Mouse (Mus musculus): ENCODE measurements around the gene P3h3. TPM values are rescaled to one million over a fixed set of nuclear protein-coding genes. Genes with fewer than 3 reads are reported as not detected.
A peak's percentile ranks its signal among the peaks of the same experiment; 100 is the strongest.

The P3h3 gene
- polyA plus RNA-seq, 1 experiment, result 1.1 TPM

GRCm38 (mm10) chr6:124866560-124866959, 9.0 kb upstream of the P3h3 start:
- no peak overlapping the region for H3K4me2 ChIP-seq (ENCODE audit: low read depth)
- H3K4me3 ChIP-seq, result no peak overlapping the region
- H3K36me3 ChIP-seq (ENCODE audit: control insufficient read depth, insufficient read depth), result no peaks in the 10 kb centered on the region
- no peaks in the 10 kb centered on the region for H3K79me2 ChIP-seq (ENCODE audit: control insufficient read depth, insufficient read depth)
- no peak overlapping the region for H3ac ChIP-seq (ENCODE audit: control insufficient read depth, insufficient read length)
- no peak for TF ChIP-seq SRF (IDR thresholded peaks at IDR 0.05; ENCODE audit: control insufficient read depth, insufficient read length, low read depth)
- TF ChIP-seq MYOG (IDR thresholded peaks at IDR 0.05; ENCODE audit: control insufficient read depth in 1 of 3, insufficient read depth in 1 of 3, insufficient read length in 2 of 3, low read depth in 2 of 3), result no peak
- TF ChIP-seq REST (IDR thresholded peaks at IDR 0.05; ENCODE audit: insufficient read depth, insufficient read length), result no peak
- TF ChIP-seq E2F4 (IDR thresholded peaks at IDR 0.05; ENCODE audit: insufficient read depth), result no peak
- TF ChIP-seq USF1 (IDR thresholded peaks at IDR 0.05; ENCODE audit: low read depth), result no peak
- TF ChIP-seq POLR2A (IDR thresholded peaks at IDR 0.05; ENCODE audit: insufficient read length, low read depth), result no peak
- no peak for TF ChIP-seq POLR2AphosphoS2 (IDR thresholded peaks at IDR 0.05; ENCODE audit: insufficient read length, low read depth)
- TF ChIP-seq MAX (IDR thresholded peaks at IDR 0.05; ENCODE audit: low read depth), result no peak
- TF ChIP-seq TCF3 (IDR thresholded peaks at IDR 0.05; ENCODE audit: insufficient read length, low read depth), result no peak
- no peak for TF ChIP-seq MYOD1 (IDR thresholded peaks at IDR 0.05; ENCODE audit: control insufficient read depth in 1 of 3, insufficient read length in 2 of 3, low read depth in 2 of 3)
- TF ChIP-seq TCF12 (IDR thresholded peaks at IDR 0.05; ENCODE audit: insufficient read depth, poor library complexity, severe bottlenecking), result no peak
- TF ChIP-seq CEBPB (IDR thresholded peaks at IDR 0.05; ENCODE audit: insufficient read depth, poor library complexity, severe bottlenecking), result no peak
- peaks cover 76% of the 10 kb centered on the region for H3K27me3 ChIP-seq (ENCODE audit: control insufficient read depth, insufficient read depth, insufficient read length)

GRCm38 (mm10) chr6:124865766-124866362, 8.3 kb upstream of the P3h3 start:
- TF ChIP-seq POLR2AphosphoS2 (IDR thresholded peaks at IDR 0.05; ENCODE audit: insufficient read length, low read depth) (no peak), REST (IDR thresholded peaks at IDR 0.05; ENCODE audit: insufficient read depth, insufficient read length) (no peak), E2F4 (IDR thresholded peaks at IDR 0.05; ENCODE audit: insufficient read depth) (no peak), MYOD1 (IDR thresholded peaks at IDR 0.05; ENCODE audit: control insufficient read depth in 1 of 3, insufficient read length in 2 of 3, low read depth in 2 of 3) (no peak)
- no peak overlapping the region for H3ac ChIP-seq (ENCODE audit: control insufficient read depth, insufficient read length)
- H3K4me3 ChIP-seq, result no peak overlapping the region
- H3K36me3 ChIP-seq (ENCODE audit: control insufficient read depth, insufficient read depth), result no peaks in the 10 kb centered on the region
- no peak overlapping the region for H3K4me2 ChIP-seq (ENCODE audit: low read depth)
- no peaks in the 10 kb centered on the region for H3K79me2 ChIP-seq (ENCODE audit: control insufficient read depth, insufficient read depth)
- peaks cover 81% of the 10 kb centered on the region for H3K27me3 ChIP-seq (ENCODE audit: control insufficient read depth, insufficient read depth, insufficient read length)

GRCm38 (mm10) chr6:124863658-124864298, 6.2 kb upstream of the P3h3 start, which contains the start of gene Gpr162:
Gpr162 (minus strand) TSS chr6:124863983.
- Histone ChIP-seq H3K4me3 (no peak within 1 kb of the TSS), H3K36me3 (ENCODE audit: control insufficient read depth, insufficient read depth) (no peaks in the 10 kb centered on the region), H3K79me2 (ENCODE audit: control insufficient read depth, insufficient read depth) (no peaks in the 10 kb centered on the region), H3ac (ENCODE audit: control insufficient read depth, insufficient read length) (no peak within 1 kb of the TSS), H3K4me2 (ENCODE audit: low read depth) (peak within 1 kb of the TSS; percentile 48), H3K27me3 (ENCODE audit: control insufficient read depth, insufficient read depth, insufficient read length) (peaks cover 76% of the 10 kb centered on the region)
- TF ChIP-seq CEBPB (IDR thresholded peaks at IDR 0.05; ENCODE audit: insufficient read depth, poor library complexity, severe bottlenecking), result no peak
- TF ChIP-seq SRF (IDR thresholded peaks at IDR 0.05; ENCODE audit: control insufficient read depth, insufficient read length, low read depth), result no peak
- no peak for TF ChIP-seq MYOD1 (IDR thresholded peaks at IDR 0.05; ENCODE audit: control insufficient read depth in 1 of 3, insufficient read length in 2 of 3, low read depth in 2 of 3)
- no peak for TF ChIP-seq TCF12 (IDR thresholded peaks at IDR 0.05; ENCODE audit: insufficient read depth, poor library complexity, severe bottlenecking)
- no peak for TF ChIP-seq MYOG (IDR thresholded peaks at IDR 0.05; ENCODE audit: control insufficient read depth in 1 of 3, insufficient read depth in 1 of 3, insufficient read length in 2 of 3, low read depth in 2 of 3)
- TF ChIP-seq POLR2AphosphoS2 (IDR thresholded peaks at IDR 0.05; ENCODE audit: insufficient read length, low read depth), result no peak
- TF ChIP-seq E2F4 (IDR thresholded peaks at IDR 0.05; ENCODE audit: insufficient read depth), result no peak
- TF ChIP-seq REST (IDR thresholded peaks at IDR 0.05; ENCODE audit: insufficient read depth, insufficient read length), result no peak
- TF ChIP-seq USF1 (IDR thresholded peaks at IDR 0.05; ENCODE audit: low read depth), result no peak

GRCm38 (mm10) chr6:124863125-124863657, 5.6 kb upstream of the P3h3 start:
- H3K36me3 ChIP-seq (ENCODE audit: control insufficient read depth, insufficient read depth), result no peaks in the 10 kb centered on the region
- TF ChIP-seq CEBPB (IDR thresholded peaks at IDR 0.05; ENCODE audit: insufficient read depth, poor library complexity, severe bottlenecking), result no peak
- no peak for TF ChIP-seq SRF (IDR thresholded peaks at IDR 0.05; ENCODE audit: control insufficient read depth, insufficient read length, low read depth)
- no peak for TF ChIP-seq POLR2AphosphoS2 (IDR thresholded peaks at IDR 0.05; ENCODE audit: insufficient read length, low read depth)
- TF ChIP-seq E2F4 (IDR thresholded peaks at IDR 0.05; ENCODE audit: insufficient read depth), result no peak
- no peak for TF ChIP-seq MYOG (IDR thresholded peaks at IDR 0.05; ENCODE audit: control insufficient read depth in 1 of 3, insufficient read depth in 1 of 3, insufficient read length in 2 of 3, low read depth in 2 of 3)
- TF ChIP-seq MYOD1 (IDR thresholded peaks at IDR 0.05; ENCODE audit: control insufficient read depth in 1 of 3, insufficient read length in 2 of 3, low read depth in 2 of 3), result no peak
- TF ChIP-seq TCF12 (IDR thresholded peaks at IDR 0.05; ENCODE audit: insufficient read depth, poor library complexity, severe bottlenecking), result no peak
- no peak for TF ChIP-seq POLR2A (IDR thresholded peaks at IDR 0.05; ENCODE audit: insufficient read length, low read depth)
- no peak for TF ChIP-seq USF1 (IDR thresholded peaks at IDR 0.05; ENCODE audit: low read depth)
- no peak for TF ChIP-seq MAX (IDR thresholded peaks at IDR 0.05; ENCODE audit: low read depth)
- no peak for TF ChIP-seq REST (IDR thresholded peaks at IDR 0.05; ENCODE audit: insufficient read depth, insufficient read length)
- TF ChIP-seq TCF3 (IDR thresholded peaks at IDR 0.05; ENCODE audit: insufficient read length, low read depth), result no peak
- H3K4me3 ChIP-seq, result no peak overlapping the region
- H3K27me3 ChIP-seq (ENCODE audit: control insufficient read depth, insufficient read depth, insufficient read length), result peaks cover 75% of the 10 kb centered on the region
- H3K79me2 ChIP-seq (ENCODE audit: control insufficient read depth, insufficient read depth), result no peaks in the 10 kb centered on the region
- H3K4me2 ChIP-seq (ENCODE audit: low read depth), result peak overlapping the region; percentile 48
- no peak overlapping the region for H3ac ChIP-seq (ENCODE audit: control insufficient read depth, insufficient read length)

Data from myocyte (in vitro differentiated cells).